Mouse (Mus musculus): ENCODE results near the gene Abo. TPM values are rescaled to one million over a fixed set of nuclear protein-coding genes. Genes with fewer than 3 reads are reported as not detected.

Abo gene
- total RNA-seq, 4 experiments from 2014 or later = not detected

DNA sequence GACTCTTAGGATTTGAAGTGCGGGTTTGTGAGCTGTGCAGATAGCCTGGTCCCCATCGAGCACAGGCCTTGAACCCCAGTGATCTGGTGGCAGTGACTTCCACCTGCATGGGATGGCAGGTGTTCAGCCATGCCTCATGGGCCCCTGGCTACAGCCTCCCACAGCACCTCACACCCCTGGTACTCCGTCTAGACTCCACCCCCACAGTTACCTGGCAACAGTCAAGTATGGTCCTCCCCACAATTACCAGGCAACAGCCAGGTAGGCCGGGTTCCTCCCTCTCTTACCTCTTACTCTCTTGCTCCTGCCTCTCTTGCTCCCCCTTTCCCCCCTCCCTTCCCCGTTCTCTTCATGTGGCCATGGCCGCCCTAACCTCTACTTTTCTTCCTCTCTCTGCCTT, 5.9 kb upstream of the Abo start:
- no peak for DNase-seq (ENCODE audit: low spot score in 2 of 2)

DNA sequence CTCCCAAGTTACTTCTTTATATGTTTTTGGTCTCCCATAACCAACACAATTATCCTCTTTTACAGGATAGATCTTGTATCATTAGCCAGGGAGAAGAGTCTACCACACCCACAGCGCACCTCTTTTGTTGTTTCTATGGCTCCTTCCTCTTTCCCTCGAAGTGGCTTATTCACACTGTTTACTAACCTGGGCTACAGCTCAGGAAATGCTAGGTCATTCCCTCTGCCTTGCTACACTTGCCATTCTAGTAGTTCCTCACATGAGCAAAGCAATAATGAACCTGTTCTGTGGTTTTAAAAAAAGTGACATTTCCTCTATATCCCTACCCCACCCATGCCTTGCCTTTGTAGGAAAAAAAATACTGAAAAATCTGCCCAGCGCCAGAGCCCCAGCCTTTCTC, 1.9 kb downstream of the Abo start:
- DNase-seq (ENCODE audit: low spot score in 2 of 2) = no peak

DNA sequence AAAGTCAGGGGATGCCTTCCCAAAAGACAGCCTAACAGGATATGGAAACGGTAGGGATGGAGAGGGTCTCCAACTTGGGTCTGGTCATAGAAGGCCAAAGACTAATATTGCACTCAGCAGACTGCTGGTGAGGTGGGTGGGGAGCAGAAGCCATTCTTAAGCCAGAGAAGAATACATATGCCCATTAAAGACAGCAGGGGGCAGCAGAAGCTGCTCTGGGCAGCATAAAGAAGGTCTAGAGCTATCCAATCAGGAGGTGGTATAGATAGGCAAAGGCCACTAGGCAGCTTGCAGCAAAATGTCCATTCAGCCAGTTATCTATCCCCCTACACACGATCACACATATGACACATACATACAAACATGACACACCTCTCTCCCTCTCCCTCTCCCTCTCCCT, 17.1 kb downstream of the Abo start:
- DNase-seq (ENCODE audit: low spot score in 2 of 2) = peak in 1 of 2 experiments; percentile 16

DNA sequence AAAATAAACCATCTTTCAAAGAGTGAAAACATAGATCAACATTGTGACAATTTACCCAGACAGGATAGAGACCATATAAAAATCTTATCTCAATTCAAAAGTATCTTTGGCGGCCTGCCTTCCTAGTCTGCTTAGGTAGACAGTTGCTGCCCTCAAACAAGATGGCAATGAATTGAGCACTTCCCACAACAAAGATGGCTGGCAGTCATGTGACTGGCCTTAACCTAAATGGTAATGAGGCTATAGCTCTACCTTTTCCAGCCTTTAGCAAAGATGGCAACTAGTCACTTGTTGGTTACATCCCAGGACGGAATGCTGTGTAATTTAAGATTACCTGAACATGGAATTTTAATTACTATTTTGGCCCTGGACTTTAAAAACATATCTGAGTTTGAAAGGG, 32.3 kb downstream of the Abo start:
- no peak for DNase-seq (ENCODE audit: low spot score in 2 of 2)

DNA sequence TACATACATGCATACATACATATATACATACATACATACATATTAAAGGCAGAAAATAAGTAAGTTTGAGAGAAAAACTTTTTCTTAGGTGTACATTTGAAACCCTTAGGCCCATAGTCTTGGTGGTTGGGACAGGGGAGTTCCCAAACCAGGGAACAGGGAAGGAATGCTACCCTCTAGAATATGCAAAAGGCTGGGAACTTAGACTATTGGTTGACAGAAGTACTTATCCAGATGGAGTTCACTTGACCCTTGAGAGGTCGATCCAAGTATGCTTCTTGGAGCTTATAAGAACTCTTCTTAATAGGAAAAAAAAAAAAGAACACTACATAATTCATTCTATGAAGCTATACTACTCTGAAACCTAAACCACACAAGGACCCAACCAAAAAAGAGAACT, 36.7 kb downstream of the Abo start:
- DNase-seq (ENCODE audit: low spot score in 2 of 2) = no peak

DNA sequence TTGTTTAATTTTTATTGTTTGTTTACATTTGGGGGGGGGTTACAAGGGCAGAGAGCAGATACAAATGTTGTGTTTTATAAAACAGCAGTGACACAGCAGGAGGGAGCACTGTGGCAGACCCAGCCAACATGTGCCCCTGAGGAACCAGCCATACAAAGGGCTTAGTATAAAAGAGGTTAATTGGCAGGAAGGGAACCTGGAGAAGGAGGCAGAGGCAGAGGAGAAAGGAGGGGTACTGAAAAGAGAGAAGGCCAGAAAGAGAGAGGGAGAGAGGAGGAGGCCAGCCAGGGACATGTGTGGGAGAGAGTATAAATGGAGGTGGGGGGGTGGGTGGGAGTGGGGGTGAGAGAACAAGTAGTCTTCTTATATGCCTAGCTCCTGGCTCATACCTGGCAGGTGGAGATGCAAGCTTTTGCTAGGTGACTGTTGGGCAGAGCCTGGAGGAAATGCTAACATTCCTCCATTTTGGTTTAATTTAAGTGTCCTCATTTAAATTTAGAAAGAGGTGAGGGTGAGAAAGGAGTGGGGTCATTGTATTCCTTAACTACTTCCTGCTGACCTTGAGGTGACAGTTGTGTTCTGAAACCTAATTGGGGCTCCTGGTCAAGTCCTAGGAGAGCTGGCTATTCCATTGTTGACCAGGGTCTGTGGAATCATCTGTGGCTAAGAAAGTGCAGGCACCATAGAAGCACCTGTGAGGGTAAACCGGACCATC, 37.4 kb downstream of the Abo start:
- no peak for DNase-seq (ENCODE audit: low spot score in 2 of 2)

Other genes starting within 250 kb of the Abo start
- gene Fam69b, start 236.5 kb downstream of the Abo start, total RNA-seq (2022) = 10 to 100 TPM; 66.1 to 70.8 (median 68.5) TPM
- gene Lcn4, start 193.7 kb downstream of the Abo start, total RNA-seq (2022) = not detected
- gene Surf6, start 37.9 kb upstream of the Abo start, total RNA-seq (2022) = 10 to 100 TPM; 21.4 to 29.3 (median 22.9) TPM
- gene Med22, start 45.7 kb upstream of the Abo start, total RNA-seq (2022) = 10 to 100 TPM; 42.5 to 48.9 (median 47.4) TPM
- 100 to 1,000 TPM; 201 to 291 (median 240) TPM for gene Rpl7a, start 45.8 kb upstream of the Abo start, total RNA-seq (2022)
- gene Surf2, start 51.4 kb upstream of the Abo start, total RNA-seq (2022) = 10 to 100 TPM; 36.2 to 42.4 (median 37.7) TPM
- 100 to 1,000 TPM; 102 to 124 (median 112) TPM for gene Surf1, start 51.6 kb upstream of the Abo start, total RNA-seq (2022)
- gene Surf4, start 68.9 kb upstream of the Abo start, total RNA-seq (2022) = 10 to 100 TPM; 50.4 to 57.6 (median 55.9) TPM
- under 1 TPM in 3 of 4 experiments, not detected in 1; 0.34 to 1.00 (median 0.35) TPM for gene Stkld1, start 69.1 kb upstream of the Abo start, total RNA-seq (2022)
- 10 to 100 TPM; 55.6 to 67.6 (median 59.5) TPM for gene Rexo4, start 99.4 kb upstream of the Abo start, total RNA-seq (2022)
- 1 to 10 TPM; 1.4 to 4.9 (median 2.1) TPM for gene Adamts13, start 108.4 kb upstream of the Abo start, total RNA-seq (2022)
- 10 to 100 TPM; 40.2 to 46.8 (median 42.0) TPM for gene Cacfd1, start 144.9 kb upstream of the Abo start, total RNA-seq (2022)
- gene Slc2a6, start 163.0 kb upstream of the Abo start, total RNA-seq (2022) = 10 to 100 TPM; 33.6 to 37.1 (median 34.4) TPM
- 1 to 10 TPM in 3 of 4 experiments, under 1 TPM in 1; 0.54 to 2.7 (median 1.7) TPM for gene Mymk, start 207.2 kb upstream of the Abo start, total RNA-seq (2022)
- gene Adamtsl2, start 214.4 kb upstream of the Abo start, total RNA-seq (2022) = 10 to 100 TPM in 2 of 4 experiments, 1 to 10 TPM in 2; 8.9 to 13.8 (median 11.1) TPM